Mouse (Mus musculus) midbrain, embryonic 12.5 days (tissue): ENCODE measurements around the gene Zfp282. TPM values are rescaled to one million over a fixed set of nuclear protein-coding genes. Genes with fewer than 3 reads are reported as not detected.
A peak's percentile ranks its signal among the peaks of the same experiment; 100 is the strongest.
"Not testable (repeated sequence)": the region's sequence is repeated elsewhere in the genome, so short reads cannot be mapped to it uniquely, and the experiment has no call there.

Source experiments
- ATAC-seq: fragments of 200-750 bp; cut with Nextera tagmentation; 2 replicates; pipeline ENCODE4 v1.8.0; 2017; ENCODE audit warnings: low read depth, moderate TSS enrichment, moderate library complexity; ENCODE audit not compliant: low FRiP score
- H3K27ac ChIP-seq: fragments of 300-500 bp; sonication (generic); replicated peaks from 2 replicates; pipeline ENCODE4 v1.5.1; 2016; ENCODE audit warnings: mild to moderate bottlenecking
- H3K27me3 ChIP-seq: fragments of 300-500 bp; sonication (generic); 2 replicates; pipeline ENCODE4 v1.6.1; 2016; ENCODE audit warnings: mild to moderate bottlenecking
- H3K36me3 ChIP-seq: fragments of 300-500 bp; sonication (generic); 2 replicates; pipeline ENCODE4 v1.6.1; 2016
- H3K4me1 ChIP-seq: fragments of 300-500 bp; sonication (generic); 2 replicates; pipeline ENCODE4 v1.6.1; 2016
- H3K4me2 ChIP-seq: fragments of 300-500 bp; sonication (generic); replicated peaks from 2 replicates; pipeline ENCODE4 v1.6.1; 2016; ENCODE audit warnings: mild to moderate bottlenecking, moderate library complexity
- H3K4me3 ChIP-seq: fragments of 300-500 bp; sonication (generic); 2 replicates; pipeline ENCODE4 v1.5.1; 2016; ENCODE audit warnings: mild to moderate bottlenecking
- H3K9ac ChIP-seq: fragments of 300-500 bp; sonication (generic); replicated peaks from 2 replicates; pipeline ENCODE4 v1.6.1; 2016; ENCODE audit warnings: mild to moderate bottlenecking, moderate library complexity
- H3K9me3 ChIP-seq: fragments of 300-500 bp; sonication (generic); 2 replicates; pipeline ENCODE4 v1.6.1; 2016; ENCODE audit warnings: mild to moderate bottlenecking
- WGBS: fragments of 180-500 bp; shearing (Covaris S2); methylation state at CpG from one replicate; pipeline ENCODE4 v1.1.7; 2016; 5-methylcytosine and 5-hydroxymethylcytosine counted together
- polyA plus RNA-seq: library from polyadenylated mRNA; unstranded; fragments of >200 nt; fragmentation: Nextera tagmentation; extraction: Ambion mirVana; gene quantifications from 2 replicates; pipeline ENCODE4 v1.2.1, GENCODE M21; 2016

The Zfp282 gene
- polyA plus RNA-seq, 1 experiment from 2014 or later, result 27.7 TPM

- H3K4me2 ChIP-seq, result no peak overlapping the region
- H3K9me3 ChIP-seq, result no peaks in the 10 kb centered on the region
- ATAC-seq, result no peak
- peaks cover 14% of the 10 kb centered on the region; the same call in 1 of the 2 replicates for H3K36me3 ChIP-seq
- no peaks in the 10 kb centered on the region for H3K27me3 ChIP-seq
- no peaks in the 10 kb centered on the region for H3K4me1 ChIP-seq
- H3K27ac ChIP-seq, result no peak overlapping the region
- no peak overlapping the region for H3K9ac ChIP-seq
- H3K4me3 ChIP-seq, result no peak overlapping the region
Measured at GRCm38 (mm10) chr6:47845779-47846178, 31.2 kb upstream of the Zfp282 start.

GRCm38 (mm10) chr6:47857241-47857640 is 19.8 kb upstream of the Zfp282 start:
- ATAC-seq, result no peak
- Histone ChIP-seq H3K27ac (no peak overlapping the region), H3K4me1 (no peaks in the 10 kb centered on the region), H3K4me2 (no peak overlapping the region), H3K9ac (no peak overlapping the region), H3K27me3 (no peaks in the 10 kb centered on the region), H3K36me3 (peaks cover 31% of the 10 kb centered on the region), H3K9me3 (no peaks in the 10 kb centered on the region), H3K4me3 (no peak overlapping the region)
- 92% methylated on average over 6 of the region's 6 CpGs for WGBS

- not testable (repeated sequence) for ATAC-seq
Measured at GRCm38 (mm10) chr6:47857729-47858128, 19.3 kb upstream of the Zfp282 start.

GRCm38 (mm10) chr6:47872266-47872665 is 4.7 kb upstream of the Zfp282 start:
- Histone ChIP-seq H3K9me3 (no peaks in the 10 kb centered on the region), H3K9ac (no peak overlapping the region), H3K4me1 (no peaks in the 10 kb centered on the region), H3K27me3 (no peaks in the 10 kb centered on the region), H3K27ac (no peak overlapping the region), H3K4me3 (no peak overlapping the region), H3K36me3 (peaks cover 12% of the 10 kb centered on the region), H3K4me2 (no peak overlapping the region)
- WGBS, result 90% methylated on average over 5 of the region's 5 CpGs
- no peak for ATAC-seq

More at GRCm38 (mm10) chr6:47857729-47858128, 19.3 kb upstream of the Zfp282 start:
- H3K27me3 ChIP-seq, H3K4me3 ChIP-seq, H3K27ac ChIP-seq, H3K9ac ChIP-seq, H3K9me3 ChIP-seq, H3K4me1 ChIP-seq, H3K4me2 ChIP-seq: not testable (repeated sequence)
- H3K36me3 ChIP-seq, result peaks cover 36% of the 10 kb centered on the region
- WGBS, result 95% methylated on average over 3 of the region's 3 CpGs

- Histone ChIP-seq H3K4me3 (peak overlapping the region; percentile 94), H3K4me2 (peak overlapping the region; percentile 81), H3K36me3 (peaks cover 25% of the 10 kb centered on the region), H3K4me1 (peaks cover 15% of the 10 kb centered on the region), H3K9me3 (no peaks in the 10 kb centered on the region), H3K27me3 (no peaks in the 10 kb centered on the region), H3K9ac (peak overlapping the region; percentile 97), H3K27ac (peak overlapping the region; percentile 99)
- peak; percentile 98 for ATAC-seq
- under 1% methylated on average over 67 of the region's 71 CpGs for WGBS
Measured at GRCm38 (mm10) chr6:47877461-47878132, 593 bp downstream of the Zfp282 start.

GRCm38 (mm10) chr6:47878133-47878514 is 1.1 kb downstream of the Zfp282 start:
- peaks cover 31% of the 10 kb centered on the region for H3K36me3 ChIP-seq
- peak overlapping the region; percentile 99 for H3K27ac ChIP-seq
- no peaks in the 10 kb centered on the region for H3K27me3 ChIP-seq
- peaks cover 15% of the 10 kb centered on the region for H3K4me1 ChIP-seq
- peak overlapping the region; percentile 94 for H3K4me3 ChIP-seq
- no peaks in the 10 kb centered on the region for H3K9me3 ChIP-seq
- peak overlapping the region; percentile 97 for H3K9ac ChIP-seq
- WGBS, result 2% methylated on average over 11 of the region's 11 CpGs
- peak overlapping the region; percentile 81 for H3K4me2 ChIP-seq
- ATAC-seq, result no peak

- Histone ChIP-seq H3K4me2 (peak overlapping the region; percentile 81), H3K36me3 (peaks cover 35% of the 10 kb centered on the region), H3K27me3 (no peaks in the 10 kb centered on the region), H3K4me1 (peaks cover 15% of the 10 kb centered on the region), H3K9ac (peak overlapping the region; percentile 97), H3K27ac (peak overlapping the region; percentile 99; the same call in 1 of the 2 replicates), H3K4me3 (peak overlapping the region; percentile 94), H3K9me3 (no peaks in the 10 kb centered on the region)
- WGBS, result 42% methylated on average over 3 of the region's 3 CpGs
- ATAC-seq, result no peak
Measured at GRCm38 (mm10) chr6:47878593-47878992, 1.6 kb downstream of the Zfp282 start.

- H3K4me1 ChIP-seq, result peaks cover 15% of the 10 kb centered on the region
- no peak overlapping the region for H3K27ac ChIP-seq
- peak overlapping the region; percentile 97 for H3K9ac ChIP-seq
- H3K36me3 ChIP-seq, result peaks cover 40% of the 10 kb centered on the region
- H3K27me3 ChIP-seq, result no peaks in the 10 kb centered on the region
- H3K4me3 ChIP-seq, result peak overlapping the region; percentile 94
- no peaks in the 10 kb centered on the region for H3K9me3 ChIP-seq
- WGBS, result 62% methylated on average over 4 of the region's 4 CpGs
- H3K4me2 ChIP-seq, result peak overlapping the region; percentile 81
- no peak for ATAC-seq
Measured at GRCm38 (mm10) chr6:47879049-47879716, 2.2 kb downstream of the Zfp282 start.

- H3K9ac ChIP-seq, result no peak overlapping the region
Measured at GRCm38 (mm10) chr6:47880166-47880565, 3.2 kb downstream of the Zfp282 start.

GRCm38 (mm10) chr6:47888812-47889383 is 11.9 kb downstream of the Zfp282 start:
- H3K27me3 ChIP-seq, result no peaks in the 10 kb centered on the region
- ATAC-seq, result no peak
- no peak overlapping the region for H3K27ac ChIP-seq
- H3K36me3 ChIP-seq, result peaks cover 87% of the 10 kb centered on the region
- H3K4me2 ChIP-seq, result no peak overlapping the region
- WGBS, result 89% methylated on average over 8 of the region's 8 CpGs
- H3K4me3 ChIP-seq, result no peak overlapping the region
- no peak overlapping the region for H3K9ac ChIP-seq
- H3K9me3 ChIP-seq, result no peaks in the 10 kb centered on the region
- H3K4me1 ChIP-seq, result no peaks in the 10 kb centered on the region

More at GRCm38 (mm10) chr6:47880166-47880565, 3.2 kb downstream of the Zfp282 start:
- no peak overlapping the region for H3K27ac ChIP-seq
- H3K27me3 ChIP-seq, result no peaks in the 10 kb centered on the region
- no peak for ATAC-seq
- 97% methylated on average over 10 of the region's 10 CpGs for WGBS
- H3K4me3 ChIP-seq, result no peak overlapping the region
- no peak overlapping the region for H3K4me2 ChIP-seq
- peaks cover 15% of the 10 kb centered on the region for H3K4me1 ChIP-seq
- no peaks in the 10 kb centered on the region for H3K9me3 ChIP-seq
- peaks cover 50% of the 10 kb centered on the region for H3K36me3 ChIP-seq

DNA sequence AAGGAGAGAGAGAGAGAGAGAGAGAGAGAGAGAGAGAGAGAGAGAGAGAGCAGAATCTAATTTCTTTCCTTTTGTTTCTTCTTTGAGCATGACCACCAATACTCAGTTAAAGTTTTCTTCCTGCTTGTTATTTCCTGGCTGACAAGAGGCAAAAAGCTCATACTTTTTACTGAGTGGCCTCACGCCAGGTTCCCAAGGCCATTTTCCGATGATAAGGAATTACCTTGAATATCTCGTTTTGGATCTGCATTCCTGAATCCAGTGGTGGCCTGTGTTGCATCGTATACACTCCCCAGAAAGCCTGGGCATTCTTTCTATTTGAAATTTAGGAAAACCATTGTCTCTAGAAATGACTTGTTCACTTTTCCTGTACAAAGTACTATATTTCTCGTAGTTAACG is 22.4 kb downstream of the Zfp282 start:
- no peaks in the 10 kb centered on the region for H3K4me1 ChIP-seq
- ATAC-seq, result no peak
- H3K27ac ChIP-seq, result no peak overlapping the region
- no peak overlapping the region for H3K4me2 ChIP-seq
- H3K27me3 ChIP-seq, result peaks cover 21% of the 10 kb centered on the region
- peaks cover 62% of the 10 kb centered on the region for H3K36me3 ChIP-seq
- no peaks in the 10 kb centered on the region for H3K9me3 ChIP-seq
- no peak overlapping the region for H3K4me3 ChIP-seq
- WGBS, result 93% methylated on average over 6 of the region's 6 CpGs
- no peak overlapping the region for H3K9ac ChIP-seq

DNA sequence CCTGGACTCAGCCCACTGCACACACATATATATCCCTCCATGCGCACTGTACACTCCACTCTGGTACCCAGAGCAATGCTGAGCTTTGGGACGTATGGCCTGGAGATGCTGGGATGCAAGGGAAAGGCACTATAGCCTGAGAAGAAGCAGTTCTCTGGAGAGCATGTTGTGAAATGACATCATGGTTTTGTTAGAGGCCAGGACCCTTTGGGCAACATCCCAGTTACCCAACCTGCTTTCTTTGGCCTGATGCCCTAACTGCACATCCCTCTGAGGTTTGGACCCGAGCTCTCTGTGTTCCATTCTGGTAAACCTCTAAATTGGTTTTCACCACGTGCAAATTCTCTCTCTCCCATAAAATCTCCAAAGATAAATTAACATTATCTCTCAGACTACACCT is 26.6 kb downstream of the Zfp282 start:
- Histone ChIP-seq H3K27ac (no peak overlapping the region), H3K9ac (no peak overlapping the region), H3K9me3 (no peaks in the 10 kb centered on the region), H3K4me2 (no peak overlapping the region), H3K36me3 (peaks cover 86% of the 10 kb centered on the region), H3K4me3 (no peak overlapping the region), H3K27me3 (peaks cover 31% of the 10 kb centered on the region), H3K4me1 (no peaks in the 10 kb centered on the region)
- WGBS, result 89% methylated on average over 4 of the region's 4 CpGs
- ATAC-seq, result no peak
